Mouse (Mus musculus): ENCODE data around the gene Kdm4d. TPM values are rescaled to one million over a fixed set of nuclear protein-coding genes. Genes with fewer than 3 reads are reported as not detected.
A peak's percentile ranks its signal among the peaks of the same experiment; 100 is the strongest.
"Not testable (repeated sequence)": the region's sequence is repeated elsewhere in the genome, so short reads cannot be mapped to it uniquely, and the experiment has no call there.

The Kdm4d gene
- polyA plus RNA-seq, 1 experiment from 2014 or later = 0.47 TPM

DNA sequence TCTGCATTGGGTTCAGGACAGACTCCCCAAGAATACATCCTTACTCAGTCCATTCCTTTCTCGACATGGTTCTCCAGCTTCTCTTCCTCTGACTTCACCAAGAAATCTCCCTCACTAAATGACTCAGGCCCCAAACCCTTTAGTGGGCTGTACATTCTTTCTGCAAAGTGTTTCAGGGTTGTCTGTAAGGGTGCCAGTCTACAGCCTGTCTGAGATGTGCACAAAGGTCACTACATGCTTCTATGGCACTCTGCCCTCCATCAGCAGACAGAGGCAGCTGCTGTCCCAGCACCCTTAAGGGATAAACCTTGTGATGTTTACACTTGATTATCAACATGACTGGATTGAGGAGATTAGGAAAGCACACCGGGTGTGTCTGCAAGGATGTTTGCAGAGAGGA is 21.4 kb upstream of the Kdm4d start:
- no peak overlapping the region for H3K27ac ChIP-seq (ENCODE audit: low read length)
- no peaks in the 10 kb centered on the region for H3K4me1 ChIP-seq (ENCODE audit: insufficient read depth, low read length)
- no peaks in the 10 kb centered on the region for H3K36me3 ChIP-seq (ENCODE audit: insufficient read depth, low read length)
- H3K4me3 ChIP-seq (ENCODE audit: low read length) = no peak overlapping the region
- 62% methylated on average over 2 of the region's 2 CpGs for WGBS
- H3K27me3 ChIP-seq (ENCODE audit: insufficient read depth, low read length) = no peaks in the 10 kb centered on the region
- ATAC-seq (ENCODE audit: low FRiP score, low TSS enrichment) = no peak
- no peak overlapping the region for H3K9ac ChIP-seq (replicated peaks; ENCODE audit: low read length)
- no peak overlapping the region for H3K4me2 ChIP-seq (replicated peaks; ENCODE audit: low read depth, low read length)
- H3K9me3 ChIP-seq (ENCODE audit: low read length) = no peaks in the 10 kb centered on the region

DNA sequence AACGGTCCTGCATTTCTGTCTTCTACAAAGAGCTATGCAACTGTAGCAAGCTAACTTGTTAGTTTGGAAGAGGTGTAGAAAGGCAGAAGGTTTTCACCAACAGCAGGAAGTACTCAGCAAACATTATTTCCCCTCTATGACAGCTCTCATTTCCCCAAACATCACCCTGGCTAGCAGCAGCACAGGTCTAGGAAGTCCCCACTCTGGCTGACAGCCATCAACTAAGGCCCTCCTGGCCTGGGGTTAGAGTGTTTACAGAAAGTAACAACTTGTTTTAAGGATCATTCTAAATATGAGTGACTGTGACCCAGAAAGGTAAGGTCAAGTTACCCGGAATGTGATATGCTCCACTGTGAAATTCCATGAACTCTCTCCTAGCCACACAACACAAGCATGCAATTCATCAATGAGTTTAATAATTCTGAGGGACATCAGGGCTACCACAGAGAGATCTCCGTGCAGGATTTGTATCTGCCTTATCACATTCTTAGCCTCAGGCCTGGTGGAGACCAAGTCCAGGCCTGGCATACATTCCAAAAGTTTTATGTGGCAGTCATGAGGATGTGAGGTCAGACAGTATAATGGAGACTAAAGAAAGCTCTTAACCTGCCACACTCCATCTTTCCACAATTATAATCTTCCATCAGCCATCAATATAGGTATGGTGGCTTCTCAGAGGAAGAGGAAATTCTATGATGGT is 20.8 kb upstream of the Kdm4d start:
- Histone ChIP-seq H3K9ac (replicated peaks; ENCODE audit: low read length) (no peak overlapping the region), H3K4me2 (replicated peaks; ENCODE audit: low read depth, low read length) (no peak overlapping the region), H3K27ac (ENCODE audit: low read length) (no peak overlapping the region), H3K4me1 (ENCODE audit: insufficient read depth, low read length) (no peaks in the 10 kb centered on the region), H3K27me3 (ENCODE audit: insufficient read depth, low read length) (no peaks in the 10 kb centered on the region), H3K36me3 (ENCODE audit: insufficient read depth, low read length) (no peaks in the 10 kb centered on the region), H3K9me3 (ENCODE audit: low read length) (no peaks in the 10 kb centered on the region), H3K4me3 (ENCODE audit: low read length) (no peak overlapping the region)
- ATAC-seq (ENCODE audit: low FRiP score, low TSS enrichment) = no peak
- WGBS = 31% methylated on average over 3 of the region's 3 CpGs

DNA sequence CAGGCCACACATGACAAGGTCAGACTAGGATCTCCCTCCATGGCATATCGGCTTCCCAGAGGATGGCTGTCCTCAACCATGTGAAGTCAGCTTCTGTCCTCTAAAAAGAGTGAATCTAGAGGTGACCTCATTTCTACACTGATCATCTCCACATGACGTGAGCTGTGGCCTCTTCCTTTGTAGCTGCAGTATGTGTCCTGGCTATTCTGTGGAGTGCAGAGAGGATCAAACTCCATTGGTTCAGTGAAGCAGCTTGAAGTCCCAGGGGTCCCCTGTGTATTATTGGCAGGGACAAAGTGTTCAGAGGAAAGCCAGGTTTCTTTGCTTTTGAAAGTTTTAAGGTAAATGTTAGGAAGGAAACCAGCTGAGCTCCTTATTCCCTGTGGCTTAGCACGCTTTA is 17.8 kb upstream of the Kdm4d start:
- WGBS = 69% methylated on average over 3 of the region's 3 CpGs
- H3K27ac ChIP-seq (ENCODE audit: low read length) = no peak overlapping the region
- H3K4me3 ChIP-seq (ENCODE audit: low read length) = no peak overlapping the region

DNA sequence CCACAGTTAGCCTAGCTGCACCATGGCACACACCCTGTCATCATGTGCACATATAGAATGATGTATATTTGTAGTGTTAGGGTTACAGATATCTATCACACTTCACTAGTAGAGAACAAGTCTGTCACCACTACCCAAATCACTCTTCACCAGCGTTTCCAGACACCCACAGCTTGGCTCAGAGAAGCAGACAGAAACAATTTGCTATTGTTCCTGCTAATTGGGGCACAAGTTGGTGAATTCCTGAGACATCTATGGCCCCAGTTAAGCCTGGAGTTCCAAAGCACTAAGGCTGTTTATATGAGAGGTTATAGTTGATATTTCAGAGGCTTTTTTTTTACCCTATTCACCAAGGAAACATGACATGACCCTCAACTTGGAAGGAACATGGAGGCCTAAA is 17.0 kb upstream of the Kdm4d start:
- no peaks in the 10 kb centered on the region for H3K36me3 ChIP-seq (ENCODE audit: insufficient read depth, low read length)
- no peaks in the 10 kb centered on the region for H3K27me3 ChIP-seq (ENCODE audit: insufficient read depth, low read length)
- no peak for ATAC-seq (ENCODE audit: low FRiP score, low TSS enrichment)
- no peaks in the 10 kb centered on the region for H3K4me1 ChIP-seq (ENCODE audit: insufficient read depth, low read length)
- no peak overlapping the region for H3K9ac ChIP-seq (replicated peaks; ENCODE audit: low read length)
- H3K27ac ChIP-seq (ENCODE audit: low read length) = no peak overlapping the region
- H3K9me3 ChIP-seq (ENCODE audit: low read length) = no peaks in the 10 kb centered on the region
- H3K4me3 ChIP-seq (ENCODE audit: low read length) = no peak overlapping the region
- 64% methylated on average over 1 of the region's 1 CpGs for WGBS
- H3K4me2 ChIP-seq (replicated peaks; ENCODE audit: low read depth, low read length) = no peak overlapping the region

More for the DNA sequence above, 17.8 kb upstream of the Kdm4d start:
- Histone ChIP-seq H3K27me3 (ENCODE audit: insufficient read depth, low read length) (no peaks in the 10 kb centered on the region), H3K9ac (replicated peaks; ENCODE audit: low read length) (no peak overlapping the region), H3K9me3 (ENCODE audit: low read length) (no peaks in the 10 kb centered on the region), H3K36me3 (ENCODE audit: insufficient read depth, low read length) (no peaks in the 10 kb centered on the region), H3K4me2 (replicated peaks; ENCODE audit: low read depth, low read length) (no peak overlapping the region), H3K4me1 (ENCODE audit: insufficient read depth, low read length) (no peaks in the 10 kb centered on the region)
- ATAC-seq (ENCODE audit: low FRiP score, low TSS enrichment) = no peak

DNA sequence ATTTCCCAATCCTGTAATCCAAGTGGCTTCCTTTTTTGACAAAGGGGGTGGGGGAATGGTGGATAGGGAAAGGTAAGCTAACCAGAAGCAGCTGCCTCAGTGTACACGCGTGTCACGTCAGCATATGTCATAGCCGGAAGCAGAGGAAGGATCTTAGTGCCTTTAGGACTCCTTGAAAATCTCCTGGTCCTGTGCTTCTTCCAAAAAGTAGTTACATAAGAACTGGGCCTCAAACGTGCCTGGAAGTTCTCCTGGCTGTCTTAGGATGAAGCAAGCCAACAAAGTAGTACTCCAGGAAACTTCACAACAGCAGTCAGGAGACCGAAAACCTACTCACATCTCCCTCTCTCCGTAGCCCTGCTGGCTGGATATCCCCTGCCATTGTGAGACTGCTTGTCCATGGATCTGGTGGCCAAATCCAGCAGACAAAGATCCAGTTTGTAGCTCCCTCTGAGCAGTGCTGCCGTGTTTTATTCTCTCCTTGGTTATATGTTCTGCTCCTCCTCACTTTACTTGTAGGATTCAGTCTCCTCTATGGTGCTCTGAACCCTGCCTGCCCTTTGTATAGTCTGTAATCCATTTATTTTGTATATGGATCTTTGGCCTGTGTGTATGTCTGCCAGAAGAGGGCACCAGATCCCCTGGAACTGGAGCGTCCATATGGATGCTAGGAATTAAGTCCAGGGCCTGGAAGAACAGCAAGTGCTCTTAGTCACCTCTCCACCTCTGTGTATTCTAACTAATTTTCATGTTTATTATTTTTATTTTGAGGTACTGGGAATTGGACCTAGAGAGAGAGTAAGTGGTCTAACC is 12.6 kb upstream of the Kdm4d start:
- H3K27ac ChIP-seq (ENCODE audit: low read length) = no peak overlapping the region
- no peak overlapping the region for H3K4me3 ChIP-seq (ENCODE audit: low read length)
- ATAC-seq (ENCODE audit: low FRiP score, low TSS enrichment) = no peak
- H3K9me3 ChIP-seq (ENCODE audit: low read length) = no peaks in the 10 kb centered on the region
- 74% methylated on average over 9 of the region's 9 CpGs for WGBS
- H3K36me3 ChIP-seq (ENCODE audit: insufficient read depth, low read length) = peaks cover 27% of the 10 kb centered on the region
- H3K27me3 ChIP-seq (ENCODE audit: insufficient read depth, low read length) = no peaks in the 10 kb centered on the region
- no peaks in the 10 kb centered on the region for H3K4me1 ChIP-seq (ENCODE audit: insufficient read depth, low read length)
- no peak overlapping the region for H3K9ac ChIP-seq (replicated peaks; ENCODE audit: low read length)
- no peak overlapping the region for H3K4me2 ChIP-seq (replicated peaks; ENCODE audit: low read depth, low read length)

DNA sequence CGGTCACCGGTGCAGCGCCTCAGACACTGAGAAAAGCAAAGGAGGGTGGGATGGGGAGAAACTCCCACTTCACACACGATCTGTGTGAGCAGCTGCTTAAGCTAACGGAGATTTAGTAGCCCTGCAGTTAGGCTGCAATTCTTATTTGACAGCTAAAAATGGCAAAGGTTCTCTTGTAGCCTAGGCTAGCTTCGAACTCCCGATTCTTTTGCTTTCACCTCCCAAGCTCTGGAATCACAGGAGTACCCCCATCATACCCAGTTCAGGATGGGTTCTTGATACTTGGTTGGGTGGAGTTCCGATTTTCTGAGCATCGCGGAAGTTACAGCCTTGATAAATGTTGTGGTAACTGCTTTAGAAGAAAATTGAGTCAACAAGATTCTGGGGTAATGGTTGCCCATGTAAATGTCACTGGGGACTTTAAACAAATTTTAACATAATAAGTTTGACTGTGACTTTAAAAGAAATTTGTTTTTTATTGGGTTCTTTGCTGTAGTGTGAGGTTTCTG is 688 bp upstream of the Kdm4d start:
- Histone ChIP-seq H3K27ac (ENCODE audit: low read length) (peak overlapping the region; percentile 67; the same call in 1 of the 2 replicates), H3K27me3 (ENCODE audit: insufficient read depth, low read length) (no peaks in the 10 kb centered on the region), H3K9me3 (ENCODE audit: low read length) (no peaks in the 10 kb centered on the region), H3K4me3 (ENCODE audit: low read length) (peak overlapping the region; percentile 97), H3K9ac (replicated peaks; ENCODE audit: low read length) (peak overlapping the region; percentile 86), H3K4me1 (ENCODE audit: insufficient read depth, low read length) (peaks cover 10% of the 10 kb centered on the region; the same call in 1 of the 2 replicates), H3K36me3 (ENCODE audit: insufficient read depth, low read length) (peaks cover 34% of the 10 kb centered on the region), H3K4me2 (replicated peaks; ENCODE audit: low read depth, low read length) (peak overlapping the region; percentile 76)
- ATAC-seq (ENCODE audit: low FRiP score, low TSS enrichment) = no peak
- 5% methylated on average over 10 of the region's 10 CpGs for WGBS

DNA sequence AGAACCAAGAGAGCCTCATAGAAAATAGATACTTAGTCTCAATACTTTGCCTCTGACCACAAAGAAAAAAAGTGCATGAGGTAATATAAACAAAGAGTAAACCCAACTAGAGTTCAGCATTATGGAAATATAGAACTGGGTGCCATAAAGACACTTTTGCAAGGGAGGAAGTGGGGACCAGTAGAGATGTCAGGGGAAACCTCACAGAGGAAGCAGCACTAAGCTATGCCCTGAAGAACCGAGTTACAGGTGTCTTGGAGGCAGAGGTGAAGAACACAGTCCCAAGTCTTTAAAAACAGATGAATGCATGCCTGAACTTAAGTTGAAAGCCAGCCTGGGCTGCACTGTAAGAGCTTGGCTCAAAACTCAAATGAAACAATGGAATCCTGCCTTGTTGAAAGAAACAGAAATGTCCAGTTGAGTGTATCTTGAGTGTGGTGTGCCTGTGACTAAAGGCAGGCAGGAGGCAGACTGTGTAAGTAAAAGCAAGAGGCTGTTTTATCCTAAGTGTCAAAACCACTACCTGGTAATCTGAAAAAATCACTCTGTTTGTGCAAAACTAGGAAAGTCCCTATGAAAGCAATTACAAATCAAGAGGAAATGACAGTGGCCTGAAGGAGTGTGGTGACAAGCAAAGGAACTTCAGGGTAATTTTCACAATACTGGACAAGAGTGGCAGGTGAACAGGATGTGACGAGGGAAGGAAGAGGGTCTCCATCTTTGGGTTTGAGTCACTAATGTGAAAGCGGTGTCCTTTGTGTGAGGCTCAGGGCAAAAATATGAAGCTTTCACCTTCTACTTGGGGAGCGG is 1.2 kb downstream of the Kdm4d start:
- Histone ChIP-seq H3K9ac (replicated peaks; ENCODE audit: low read length) (no peak overlapping the region), H3K27me3 (ENCODE audit: insufficient read depth, low read length) (no peaks in the 10 kb centered on the region), H3K27ac (ENCODE audit: low read length) (no peak overlapping the region), H3K9me3 (ENCODE audit: low read length) (no peaks in the 10 kb centered on the region), H3K4me3 (ENCODE audit: low read length) (peak overlapping the region; percentile 97; the same call in 1 of the 2 replicates), H3K4me2 (replicated peaks; ENCODE audit: low read depth, low read length) (peak overlapping the region; percentile 62), H3K4me1 (ENCODE audit: insufficient read depth, low read length) (peaks cover 10% of the 10 kb centered on the region; the same call in 1 of the 2 replicates), H3K36me3 (ENCODE audit: insufficient read depth, low read length) (peaks cover 18% of the 10 kb centered on the region)
- no peak for ATAC-seq (ENCODE audit: low FRiP score, low TSS enrichment)
- 85% methylated on average over 4 of the region's 4 CpGs for WGBS

DNA sequence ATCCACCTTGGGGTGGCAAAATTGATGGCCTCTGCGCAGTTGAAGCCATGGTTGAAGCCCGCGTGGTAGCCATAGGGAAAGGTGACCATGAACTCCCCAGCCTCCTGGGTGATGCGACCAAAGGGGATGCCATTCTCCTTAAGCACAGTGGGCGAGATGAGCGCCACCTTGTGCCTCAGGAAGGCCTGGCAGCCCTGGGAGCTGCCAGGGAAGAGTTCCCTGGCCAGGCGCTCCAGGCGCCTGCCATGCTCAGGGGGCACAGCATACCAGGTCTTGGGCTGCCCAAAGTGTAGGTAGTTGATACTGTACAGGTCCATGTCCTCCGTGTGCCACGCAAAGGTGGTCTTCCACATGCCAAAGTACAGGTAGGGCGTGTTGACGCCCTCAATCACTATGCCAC is 36.6 kb downstream of the Kdm4d start:
- ATAC-seq (ENCODE audit: low FRiP score, low TSS enrichment); H3K27ac ChIP-seq (ENCODE audit: low read length): not testable (repeated sequence)
- WGBS = 77% methylated on average over 12 of the region's 12 CpGs

DNA sequence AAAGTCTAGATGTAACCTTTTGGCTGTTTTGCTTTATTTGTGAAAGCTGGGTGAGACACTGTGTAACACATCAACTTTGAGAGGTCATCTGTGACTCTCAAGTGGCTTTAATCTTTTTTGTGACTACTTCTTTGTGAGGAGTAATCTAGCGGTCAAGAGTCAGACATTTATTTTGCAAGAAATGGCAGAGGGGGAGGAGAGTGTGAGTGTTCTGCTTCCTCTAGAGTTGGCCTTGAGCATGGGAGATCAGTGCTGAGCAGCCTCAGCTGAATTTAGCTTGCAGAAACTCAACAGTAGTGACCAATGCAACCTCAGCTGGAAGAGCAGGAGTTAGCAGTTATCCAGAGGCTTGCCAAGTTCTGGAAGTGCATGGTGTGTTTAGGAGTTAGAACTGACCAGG is 37.7 kb downstream of the Kdm4d start:
- not testable (repeated sequence) for H3K9me3 ChIP-seq (ENCODE audit: low read length); H3K27ac ChIP-seq (ENCODE audit: low read length); H3K27me3 ChIP-seq (ENCODE audit: insufficient read depth, low read length); H3K9ac ChIP-seq (replicated peaks; ENCODE audit: low read length); H3K4me2 ChIP-seq (replicated peaks; ENCODE audit: low read depth, low read length); ATAC-seq (ENCODE audit: low FRiP score, low TSS enrichment); H3K4me1 ChIP-seq (ENCODE audit: insufficient read depth, low read length); H3K4me3 ChIP-seq (ENCODE audit: low read length); H3K36me3 ChIP-seq (ENCODE audit: insufficient read depth, low read length)
- 85% methylated on average over 1 of the region's 1 CpGs for WGBS

More for the DNA sequence above, 36.6 kb downstream of the Kdm4d start:
- H3K9me3 ChIP-seq (ENCODE audit: low read length); H3K4me1 ChIP-seq (ENCODE audit: insufficient read depth, low read length); H3K4me3 ChIP-seq (ENCODE audit: low read length); H3K4me2 ChIP-seq (replicated peaks; ENCODE audit: low read depth, low read length); H3K9ac ChIP-seq (replicated peaks; ENCODE audit: low read length); H3K27me3 ChIP-seq (ENCODE audit: insufficient read depth, low read length); H3K36me3 ChIP-seq (ENCODE audit: insufficient read depth, low read length): not testable (repeated sequence)
